Mouse (Mus musculus) midbrain, postnatal 0 days (tissue): ENCODE measurements around the gene Cyp2c66. TPM values are rescaled to one million over a fixed set of nuclear protein-coding genes. Genes with fewer than 3 reads are reported as not detected.
"Not testable (repeated sequence)": the region's sequence is repeated elsewhere in the genome, so short reads cannot be mapped to it uniquely, and the experiment has no call there.

Experiments
- ATAC-seq: fragments of 200-750 bp; cut with Nextera tagmentation; 2 replicates; pipeline ENCODE4 v1.8.0; 2017; ENCODE audit warnings: moderate number of reproducible peaks, mild to moderate bottlenecking, moderate TSS enrichment, moderate library complexity; ENCODE audit not compliant: low FRiP score
- DNase-seq: peaks from one replicate; pipeline ENCODE4 v3.0.0-alpha.2; 2015; ENCODE audit warnings: low spot score
- H3K27ac ChIP-seq: fragments of 300-500 bp; sonication (generic); 2 replicates; pipeline ENCODE4 v1.5.1; 2014; ENCODE audit warnings: low read depth, mild to moderate bottlenecking, low read length, mixed read lengths
- H3K27me3 ChIP-seq: fragments of 300-500 bp; sonication (generic); 2 replicates; pipeline ENCODE4 v1.6.1; 2014; ENCODE audit warnings: low read length, control low read depth, mixed read lengths; ENCODE audit not compliant: insufficient read depth
- H3K36me3 ChIP-seq: fragments of 300-500 bp; sonication (generic); 2 replicates; pipeline ENCODE4 v1.6.1; 2014; ENCODE audit warnings: low read length, control low read depth, mixed read lengths; ENCODE audit not compliant: insufficient read depth
- H3K4me1 ChIP-seq: fragments of 300-500 bp; sonication (generic); 2 replicates; pipeline ENCODE4 v1.6.1; 2014; ENCODE audit warnings: mild to moderate bottlenecking, control low read depth, antibody characterized with exemption, low read length, mixed read lengths; ENCODE audit not compliant: insufficient read depth
- H3K4me2 ChIP-seq: fragments of 300-500 bp; sonication (generic); 2 replicates; pipeline ENCODE4 v1.6.1; 2014; ENCODE audit warnings: low read depth, mild to moderate bottlenecking, low read length, mixed read lengths; ENCODE audit not compliant: poor library complexity, severe bottlenecking
- H3K4me3 ChIP-seq: fragments of 300-500 bp; sonication (generic); 2 replicates; pipeline ENCODE4 v1.5.1; 2014; ENCODE audit warnings: low read depth, mild to moderate bottlenecking, low read length, moderate library complexity
- H3K9ac ChIP-seq: fragments of 300-500 bp; sonication (generic); replicated peaks from 2 replicates; pipeline ENCODE4 v1.6.1; 2014; ENCODE audit warnings: mild to moderate bottlenecking, low read length, moderate library complexity, mixed read lengths; ENCODE audit not compliant: poor library complexity, severe bottlenecking
- H3K9me3 ChIP-seq: fragments of 300-500 bp; sonication (generic); 2 replicates; pipeline ENCODE4 v1.6.1; 2016; ENCODE audit warnings: low read length, control low read depth
- CTCF ChIP-seq: IDR thresholded peaks from 2 replicates; pipeline ENCODE4 v1.5.1; 2016; ENCODE audit warnings: antibody characterized with exemption, mild to moderate bottlenecking
- WGBS: fragments of 180-500 bp; shearing (Covaris S2); extraction: QIAGEN DNeasy Blood & Tissue Kit; methylation state at CpG from one replicate; pipeline ENCODE4 v1.1.7; 2014; 5-methylcytosine and 5-hydroxymethylcytosine counted together
- polyA plus RNA-seq: library from polyadenylated mRNA; unstranded; fragments of >200 nt; fragmentation: Nextera tagmentation; extraction: Ambion mirVana; gene quantifications from 2 replicates; pipeline ENCODE4 v1.2.1, GENCODE M21; 2015
- total RNA-seq: library from RNA; depleted of rRNA; stranded (reverse); fragments of >200 nt; gene quantifications from 2 replicates; pipeline ENCODE4 v1.2.3, GENCODE M21; 2014; rRNA removed

Gene Cyp2c66
- total RNA-seq = not detected in 2 replicates
- polyA plus RNA-seq = not detected in 2 replicates

- Histone ChIP-seq H3K9ac (no peak within 1 kb of the TSS), H3K4me1 (no peaks in the 10 kb centered on the region), H3K9me3 (no peaks in the 10 kb centered on the region), H3K27ac (no peak within 1 kb of the TSS), H3K36me3 (no peaks in the 10 kb centered on the region), H3K27me3 (no peaks in the 10 kb centered on the region), H3K4me3 (no peak within 1 kb of the TSS), H3K4me2 (no peak within 1 kb of the TSS)
- TF ChIP-seq CTCF = no peak
- WGBS = 75% methylated on average over 1 of the region's 1 CpGs
- DNase-seq (no peak), ATAC-seq (no peak)
Measured at GRCm38 (mm10) chr19:39113644-39114043, at the start of gene Cyp2c66. Cyp2c66 (plus strand) TSS chr19:39113898.

GRCm38 (mm10) chr19:39098779-39099178 lies 14.9 kb upstream of the Cyp2c66 start:
- H3K27ac ChIP-seq, H3K9ac ChIP-seq, H3K4me2 ChIP-seq, ATAC-seq, H3K4me3 ChIP-seq, H3K4me1 ChIP-seq, H3K36me3 ChIP-seq, H3K9me3 ChIP-seq, H3K27me3 ChIP-seq, DNase-seq: not testable (repeated sequence)
- WGBS = 74% methylated on average over 2 of the region's 2 CpGs

GRCm38 (mm10) chr19:39156836-39157235 lies 43.1 kb downstream of the Cyp2c66 start:
- H3K27ac ChIP-seq, H3K36me3 ChIP-seq, H3K4me2 ChIP-seq, H3K4me3 ChIP-seq, H3K9me3 ChIP-seq, H3K9ac ChIP-seq, H3K4me1 ChIP-seq, DNase-seq, H3K27me3 ChIP-seq, ATAC-seq: not testable (repeated sequence)
- 85% methylated on average over 19 of the region's 19 CpGs for WGBS

Other genes with a start within 250 kb of the Cyp2c66 start
- gene Hells, start 183.0 kb upstream of the Cyp2c66 start, total RNA-seq = 3.7 and 5.5 TPM in 2 replicates
- 3.6 and 4.8 TPM in 2 replicates for gene Hells, start 183.0 kb upstream of the Cyp2c66 start, polyA plus RNA-seq
- 0.38 TPM in 1 of 2 replicates, not detected in the other for gene Cyp2c55, start 106.9 kb upstream of the Cyp2c66 start, total RNA-seq
- 0.07 and 0.09 TPM in 2 replicates for gene Cyp2c55, start 106.9 kb upstream of the Cyp2c66 start, polyA plus RNA-seq
- not detected in 2 replicates for gene Cyp2c65, start 52.9 kb upstream of the Cyp2c66 start, total RNA-seq
- gene Cyp2c65, start 52.9 kb upstream of the Cyp2c66 start, polyA plus RNA-seq = 0.09 TPM in 1 of 2 replicates, not detected in the other
- gene Cyp2c29, start 155.5 kb downstream of the Cyp2c66 start, total RNA-seq = not detected in 2 replicates
- not detected in 2 replicates for gene Cyp2c29, start 155.5 kb downstream of the Cyp2c66 start, polyA plus RNA-seq